Mouse (Mus musculus) intestine, embryonic 15.5 days (tissue): ENCODE measurements around the gene Srgap1. TPM values are rescaled to one million over a fixed set of nuclear protein-coding genes. Genes with fewer than 3 reads are reported as not detected.

Experiments
- ATAC-seq: fragments of 200-750 bp; cut with Nextera tagmentation; 2 replicates; pipeline ENCODE4 v1.8.0; 2017; ENCODE audit warnings: moderate TSS enrichment, moderate library complexity
- H3K27ac ChIP-seq: fragments of 300-500 bp; sonication (generic); 2 replicates; pipeline ENCODE4 v1.5.1; 2015; ENCODE audit warnings: mild to moderate bottlenecking, inconsistent platforms
- H3K27me3 ChIP-seq: fragments of 300-500 bp; sonication (generic); replicated peaks from 2 replicates; pipeline ENCODE4 v1.6.1; 2015; ENCODE audit warnings: inconsistent platforms
- H3K36me3 ChIP-seq: fragments of 300-500 bp; sonication (generic); 2 replicates; pipeline ENCODE4 v1.6.1; 2015; ENCODE audit warnings: inconsistent platforms
- H3K4me1 ChIP-seq: fragments of 300-500 bp; sonication (generic); replicated peaks from 2 replicates; pipeline ENCODE4 v1.6.1; 2015; ENCODE audit warnings: inconsistent platforms
- H3K4me2 ChIP-seq: fragments of 300-500 bp; sonication (generic); replicated peaks from 2 replicates; pipeline ENCODE4 v1.6.1; 2015; ENCODE audit warnings: mild to moderate bottlenecking, inconsistent platforms
- H3K4me3 ChIP-seq: fragments of 300-500 bp; sonication (generic); replicated peaks from 2 replicates; pipeline ENCODE4 v1.5.1; 2015; ENCODE audit warnings: inconsistent platforms
- H3K9ac ChIP-seq: fragments of 300-500 bp; sonication (generic); 2 replicates; pipeline ENCODE4 v1.6.1; 2015; ENCODE audit warnings: inconsistent platforms
- H3K9me3 ChIP-seq: fragments of 300-500 bp; sonication (generic); 2 replicates; pipeline ENCODE4 v1.6.1; 2016; ENCODE audit warnings: inconsistent platforms
- WGBS: fragments of 180-500 bp; shearing (Covaris S2); methylation state at CpG from one replicate; pipeline ENCODE4 v1.1.7; 2015; 5-methylcytosine and 5-hydroxymethylcytosine counted together
- polyA plus RNA-seq: library from polyadenylated mRNA; unstranded; fragments of >200 nt; fragmentation: Nextera tagmentation; extraction: Ambion mirVana; gene quantifications from 2 replicates; pipeline ENCODE4 v1.2.1, GENCODE M21; 2015

The Srgap1 gene
- polyA plus RNA-seq, 1 experiment from 2014 or later: 7.7 TPM

DNA sequence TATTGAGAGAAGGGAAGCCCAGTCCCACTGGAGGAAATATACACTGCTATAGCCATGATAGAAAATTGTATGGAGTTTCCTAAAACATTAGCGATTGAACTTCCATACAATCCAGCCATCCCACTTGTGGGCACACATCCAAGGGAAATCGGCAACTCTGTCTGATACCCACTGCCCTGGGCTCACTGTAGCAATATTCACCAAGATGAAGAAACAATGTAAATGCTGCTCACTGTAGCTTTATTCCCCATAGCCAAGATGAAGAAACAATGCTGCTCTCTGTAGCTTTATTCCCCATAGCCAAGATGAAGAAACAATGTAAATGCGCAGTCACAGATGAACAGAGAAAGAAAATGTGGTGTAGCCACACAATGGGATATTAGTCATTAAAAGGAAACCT is 309.9 kb downstream of the Srgap1 start:
- no peak overlapping the region for H3K27ac ChIP-seq
- no peak overlapping the region for H3K4me3 ChIP-seq
- H3K36me3 ChIP-seq: no peaks in the 10 kb centered on the region
- H3K9me3 ChIP-seq: no peaks in the 10 kb centered on the region
- no peak overlapping the region for H3K9ac ChIP-seq
- ATAC-seq: no peak
- WGBS: 87% methylated on average over 3 of the region's 3 CpGs
- peaks cover 12% of the 10 kb centered on the region for H3K4me1 ChIP-seq
- H3K27me3 ChIP-seq: no peaks in the 10 kb centered on the region
- no peak overlapping the region for H3K4me2 ChIP-seq

- H3K27me3 ChIP-seq: no peaks in the 10 kb centered on the region
- no peak overlapping the region for H3K4me2 ChIP-seq
- no peak overlapping the region for H3K4me3 ChIP-seq
- H3K27ac ChIP-seq: no peak overlapping the region
- H3K4me1 ChIP-seq: no peaks in the 10 kb centered on the region
- 88% methylated on average over 9 of the region's 9 CpGs for WGBS
- H3K36me3 ChIP-seq: no peaks in the 10 kb centered on the region
- ATAC-seq: no peak
- no peak overlapping the region for H3K9ac ChIP-seq
- no peaks in the 10 kb centered on the region for H3K9me3 ChIP-seq
These were observed 314.6 kb downstream of the Srgap1 start for GRCm38 (mm10) chr10:121732542-121732941.

- no peaks in the 10 kb centered on the region for H3K27me3 ChIP-seq
- H3K36me3 ChIP-seq: no peaks in the 10 kb centered on the region
- H3K9me3 ChIP-seq: no peaks in the 10 kb centered on the region
- WGBS: 92% methylated on average over 8 of the region's 8 CpGs
- ATAC-seq: no peak
- H3K4me2 ChIP-seq: no peak overlapping the region
- no peak overlapping the region for H3K9ac ChIP-seq
- no peak overlapping the region for H3K4me3 ChIP-seq
- H3K4me1 ChIP-seq: no peaks in the 10 kb centered on the region
- no peak overlapping the region for H3K27ac ChIP-seq
These were observed 315.9 kb downstream of the Srgap1 start for GRCm38 (mm10) chr10:121731048-121731725.

Other genes with a start within 250 kb of the Srgap1 start
- 53.6 and 54.1 TPM in 2 replicates for gene Rxylt1, start 50.1 kb upstream of the Srgap1 start, polyA plus RNA-seq